Mouse (Mus musculus) liver, adult 2 months (tissue): ENCODE measurements around the gene Lacc1. TPM values are rescaled to one million over a fixed set of nuclear protein-coding genes. Genes with fewer than 3 reads are reported as not detected.

Experiments used
- DNase-seq: peaks from one replicate; pipeline ENCODE4 v3.0.0-alpha.2; 2011; ENCODE audit warnings: low read depth, low spot score; ENCODE audit errors: extremely low read depth
- H3K27ac ChIP-seq: fragments of 200-500 bp; replicated peaks from 2 replicates; pipeline ENCODE4 v1.5.1; 2012; ENCODE audit warnings: low read depth, mild to moderate bottlenecking, control low read depth, inconsistent platforms, low read length; ENCODE audit not compliant: insufficient read depth
- H3K27me3 ChIP-seq: fragments of 200-500 bp; 2 replicates; pipeline ENCODE4 v1.6.1; 2012; ENCODE audit warnings: mild to moderate bottlenecking, moderate library complexity, low read length, inconsistent platforms; ENCODE audit not compliant: control insufficient read depth, insufficient read depth
- H3K36me3 ChIP-seq: fragments of 200-500 bp; 2 replicates; pipeline ENCODE4 v1.6.1; 2012; ENCODE audit warnings: low read length, inconsistent platforms; ENCODE audit not compliant: control insufficient read depth, insufficient read depth
- H3K4me1 ChIP-seq: fragments of 200-500 bp; 2 replicates; pipeline ENCODE4 v1.6.1; 2011; ENCODE audit warnings: low read length; ENCODE audit not compliant: control insufficient read depth, insufficient read depth
- H3K4me3 ChIP-seq: fragments of 200-500 bp; 2 replicates; pipeline ENCODE4 v1.5.1; 2011; ENCODE audit warnings: low read depth, mild to moderate bottlenecking, control low read depth, low read length, moderate library complexity; ENCODE audit not compliant: insufficient read depth
- H3K79me2 ChIP-seq: fragments of 200-500 bp; 2 replicates; pipeline ENCODE4 v1.6.1; 2012; ENCODE audit warnings: inconsistent platforms, mild to moderate bottlenecking, low read length, moderate library complexity; ENCODE audit not compliant: control insufficient read depth, insufficient read depth
- H3K9ac ChIP-seq: fragments of 200-500 bp; 2 replicates; pipeline ENCODE4 v1.6.1; 2012; ENCODE audit warnings: low read depth, mild to moderate bottlenecking, control low read depth, inconsistent platforms, low read length
- CTCF ChIP-seq: fragments of 200-500 bp; IDR thresholded peaks from 2 replicates; pipeline ENCODE4 v1.5.1; 2011; ENCODE audit warnings: low read depth, low read length, control low read depth
- POLR2A ChIP-seq: fragments of 200-500 bp; IDR thresholded peaks from 2 replicates; pipeline ENCODE4 v1.6.1; 2011; ENCODE audit warnings: low read length, control low read depth; ENCODE audit not compliant: insufficient read depth; ENCODE audit errors: extremely low read depth
- WGBS: fragments of 180-500 bp; shearing (Covaris S2); methylation state at CpG from one replicate; pipeline ENCODE4 v1.1.7; 2018; 5-methylcytosine and 5-hydroxymethylcytosine counted together
- polyA plus RNA-seq: library from polyadenylated mRNA; depleted of rRNA; stranded (reverse); fragments of >200 nt; gene quantifications from 2 replicates; pipeline ENCODE4 v1.2.3, GENCODE M21; 2012; rRNA removed
- total RNA-seq: library from RNA; depleted of rRNA; stranded (reverse); fragments of >200 nt; gene quantifications from 2 replicates; pipeline ENCODE4 v1.2.3, GENCODE M21; 2014; rRNA removed

Lacc1 gene
- total RNA-seq (8.6 and 8.8 TPM in 2 replicates), polyA plus RNA-seq (6.0 and 6.3 TPM in 2 replicates)

GRCm38 (mm10) chr14:77036226-77037046, at the start of gene Lacc1, which contains the start of gene Ccdc122:
Gene Lacc1, minus strand, starts transcription at chr14:77036904.
Gene Ccdc122, plus strand, starts transcription at chr14:77036772.
- peaks cover 9% of the 10 kb centered on the region for H3K4me1 ChIP-seq
- H3K9ac ChIP-seq = peak within 1 kb of the TSS; percentile 97
- 0 out of 2 replicates have a peak, but pooled peaks have one; percentile 3 for TF ChIP-seq POLR2A
- peak; percentile 78 for TF ChIP-seq CTCF
- DNase-seq = peak; percentile 55
- peaks cover 6% of the 10 kb centered on the region for H3K36me3 ChIP-seq
- under 1% methylated on average over 86 of the region's 86 CpGs for WGBS
- H3K27me3 ChIP-seq = no peaks in the 10 kb centered on the region
- no peaks in the 10 kb centered on the region for H3K79me2 ChIP-seq
- H3K4me3 ChIP-seq = peak within 1 kb of the TSS; percentile 78
- H3K27ac ChIP-seq = peak within 1 kb of the TSS; percentile 74

- H3K4me3 ChIP-seq = no peak overlapping the region
- H3K27ac ChIP-seq = no peak overlapping the region
- no peak overlapping the region for H3K9ac ChIP-seq
- no peaks in the 10 kb centered on the region for H3K4me1 ChIP-seq
- H3K27me3 ChIP-seq = no peaks in the 10 kb centered on the region
- 89% methylated on average over 5 of the region's 5 CpGs for WGBS
- TF ChIP-seq POLR2A (no peak), CTCF (no peak)
- H3K79me2 ChIP-seq = no peaks in the 10 kb centered on the region
- no peaks in the 10 kb centered on the region for H3K36me3 ChIP-seq
- DNase-seq = no peak
These were observed 44.5 kb upstream of the Lacc1 start for GRCm38 (mm10) chr14:77081248-77081647.

- H3K79me2 ChIP-seq = no peaks in the 10 kb centered on the region
- H3K4me1 ChIP-seq = no peaks in the 10 kb centered on the region
- H3K4me3 ChIP-seq = no peak overlapping the region
- 37% methylated on average over 1 of the region's 1 CpGs for WGBS
- H3K9ac ChIP-seq = no peak overlapping the region
- no peak for TF ChIP-seq CTCF
- no peak for TF ChIP-seq POLR2A
- H3K27me3 ChIP-seq = no peaks in the 10 kb centered on the region
- H3K36me3 ChIP-seq = no peaks in the 10 kb centered on the region; the same call in 1 of the 2 replicates
- DNase-seq = peak; percentile 35
- no peak overlapping the region for H3K27ac ChIP-seq
These were observed 32.7 kb upstream of the Lacc1 start for GRCm38 (mm10) chr14:77069361-77069760.

- Histone ChIP-seq H3K79me2 (no peaks in the 10 kb centered on the region), H3K27ac (no peak overlapping the region), H3K9ac (no peak overlapping the region), H3K4me3 (no peak overlapping the region), H3K27me3 (no peaks in the 10 kb centered on the region), H3K36me3 (no peaks in the 10 kb centered on the region), H3K4me1 (no peaks in the 10 kb centered on the region)
- no peak for TF ChIP-seq POLR2A
- TF ChIP-seq CTCF = no peak
- no peak for DNase-seq
These were observed 16.6 kb upstream of the Lacc1 start for GRCm38 (mm10) chr14:77053288-77053687.

GRCm38 (mm10) chr14:77037832-77038425, 1.2 kb upstream of the Lacc1 start:
- Histone ChIP-seq H3K4me1 (peaks cover 9% of the 10 kb centered on the region), H3K4me3 (no peak overlapping the region), H3K36me3 (no peaks in the 10 kb centered on the region; the same call in 1 of the 2 replicates), H3K79me2 (no peaks in the 10 kb centered on the region), H3K9ac (no peak overlapping the region), H3K27me3 (no peaks in the 10 kb centered on the region), H3K27ac (no peak overlapping the region)
- DNase-seq = peak; percentile 16
- WGBS = 56% methylated on average over 8 of the region's 8 CpGs
- TF ChIP-seq CTCF = no peak
